Mouse (Mus musculus) CH12.LX (cell line): ENCODE results near the gene Spink2. TPM values are rescaled to one million over a fixed set of nuclear protein-coding genes. Genes with fewer than 3 reads are reported as not detected.

ENCODE experiments used
- DNase-seq: peaks from one replicate; pipeline ENCODE4 v3.0.0-alpha.2; 2013; ENCODE audit errors: extremely low read depth
- H3K27ac ChIP-seq: 2 replicates; pipeline ENCODE4 v1.5.1; 2012; ENCODE audit warnings: low read depth, mild to moderate bottlenecking, control low read depth, moderate library complexity; ENCODE audit not compliant: insufficient read depth
- H3K27me3 ChIP-seq: replicated peaks from 2 replicates; pipeline ENCODE3; 2012; ENCODE audit warnings: inconsistent platforms
- H3K36me3 ChIP-seq, 2 experiments: replicated peaks in 1 of 2; 2 replicates each; pipeline versions ENCODE3 to v1.6.1; 2012; ENCODE audit warnings: inconsistent platforms in 1 of 2, low read length in 1 of 2, mild to moderate bottlenecking in 1 of 2, mixed read lengths in 1 of 2, moderate library complexity in 1 of 2; ENCODE audit not compliant: control insufficient read depth in 1 of 2, insufficient read depth in 1 of 2
- H3K4me1 ChIP-seq, 2 experiments: 2 replicates each; pipeline ENCODE4 v1.6.1; 2012; ENCODE audit warnings: inconsistent platforms in 1 of 2, moderate library complexity in 1 of 2; ENCODE audit not compliant: insufficient read depth in 2 of 2, control insufficient read depth in 1 of 2
- H3K4me2 ChIP-seq: 2 replicates; pipeline ENCODE4 v1.6.1; 2012; ENCODE audit warnings: low read depth, mild to moderate bottlenecking, control low read depth; ENCODE audit not compliant: poor library complexity, insufficient read depth, severe bottlenecking
- H3K4me3 ChIP-seq, 3 experiments: fragments of 150-350 bp in 1 of 3; sonication (generic) in 1 of 3; replicated peaks in 1 of 3; 2 replicates each; pipeline versions ENCODE3 to v1.5.1; 2011 to 2012; ENCODE audit warnings: low read depth in 2 of 3, low read length in 2 of 3, mild to moderate bottlenecking in 2 of 3, moderate library complexity in 2 of 3, control low read depth in 1 of 3, improper control_type of control experiment in 1 of 3, inconsistent platforms in 1 of 3, mixed read lengths in 1 of 3; ENCODE audit not compliant: poor library complexity in 1 of 3
- H3K79me2 ChIP-seq: replicated peaks from 2 replicates; pipeline ENCODE4 v1.6.1; 2012; ENCODE audit warnings: mild to moderate bottlenecking, moderate library complexity; ENCODE audit not compliant: control insufficient read depth, poor library complexity, insufficient read depth, severe bottlenecking; ENCODE audit errors: extremely low read depth
- H3K9ac ChIP-seq: 2 replicates; pipeline ENCODE4 v1.6.1; 2012; ENCODE audit warnings: low read depth, mild to moderate bottlenecking, control low read depth, moderate library complexity; ENCODE audit not compliant: insufficient read depth
- H3K9me3 ChIP-seq: replicated peaks from 2 replicates; pipeline ENCODE3; 2012; ENCODE audit warnings: low read length, inconsistent platforms, mixed read lengths
- BHLHE40 ChIP-seq: IDR thresholded peaks from 2 replicates; pipeline ENCODE4 v1.6.1; 2011; ENCODE audit warnings: mild to moderate bottlenecking, low read depth, low read length, improper control_type of control experiment
- CTCF ChIP-seq, 2 experiments: IDR thresholded peaks in 1 of 2; conservative IDR thresholded peaks in 1 of 2; 2 replicates each; pipeline ENCODE4 v1.5.1; 2011 to 2012; ENCODE audit warnings: low read depth in 2 of 2, low read length in 2 of 2, improper control_type of control experiment in 1 of 2, inconsistent platforms in 1 of 2, mild to moderate bottlenecking in 1 of 2, moderate library complexity in 1 of 2
- E2F4 ChIP-seq: IDR thresholded peaks from 2 replicates; pipeline ENCODE4 v1.6.1; 2011; ENCODE audit warnings: low read depth, low read length, improper control_type of control experiment; ENCODE audit not compliant: insufficient replicate concordance
- EP300 ChIP-seq: IDR thresholded peaks from 2 replicates; pipeline ENCODE4 v1.6.1; 2011; ENCODE audit warnings: low read length, improper control_type of control experiment
- ETS1 ChIP-seq: conservative IDR thresholded peaks from 2 replicates; pipeline ENCODE4 v1.6.1; 2012; ENCODE audit warnings: low read depth, mild to moderate bottlenecking, inconsistent platforms, low read length, improper control_type of control experiment, moderate library complexity
- IRF4 ChIP-seq: IDR thresholded peaks from 2 replicates; pipeline ENCODE4 v1.6.1; 2014; ENCODE audit warnings: low read depth, mild to moderate bottlenecking, inconsistent platforms, low read length, improper control_type of control experiment
- JUN ChIP-seq: IDR thresholded peaks from 2 replicates; pipeline ENCODE4 v1.6.1; 2011; ENCODE audit warnings: low read depth, mild to moderate bottlenecking, low read length, improper control_type of control experiment, moderate library complexity; ENCODE audit not compliant: insufficient read depth
- JUND ChIP-seq: conservative IDR thresholded peaks from 2 replicates; pipeline ENCODE4 v1.6.1; 2011; ENCODE audit warnings: low read depth, low read length, improper control_type of control experiment
- KAT2A ChIP-seq: IDR thresholded peaks from 2 replicates; pipeline ENCODE4 v1.6.1; 2012; ENCODE audit warnings: low read length, improper control_type of control experiment, inconsistent platforms; ENCODE audit not compliant: insufficient replicate concordance
- MAFK ChIP-seq: IDR thresholded peaks from 2 replicates; pipeline ENCODE4 v1.6.1; 2011; ENCODE audit warnings: low read length, improper control_type of control experiment; ENCODE audit not compliant: insufficient replicate concordance
- MAX ChIP-seq: IDR thresholded peaks from 2 replicates; pipeline ENCODE4 v1.6.1; 2011; ENCODE audit warnings: low read length, improper control_type of control experiment
- MAZ ChIP-seq: IDR thresholded peaks from 2 replicates; pipeline ENCODE4 v1.6.1; 2012; ENCODE audit warnings: low read depth, mild to moderate bottlenecking, inconsistent platforms, low read length, improper control_type of control experiment, moderate library complexity
- MXI1 ChIP-seq: IDR thresholded peaks from 2 replicates; pipeline ENCODE4 v1.6.1; 2011; ENCODE audit warnings: mild to moderate bottlenecking, low read depth, low read length, improper control_type of control experiment
- MYC ChIP-seq: IDR thresholded peaks from 2 replicates; pipeline ENCODE4 v1.6.1; 2011; ENCODE audit warnings: low read depth, mild to moderate bottlenecking, improper control_type of control experiment, low read length
- POLR2AphosphoS2 ChIP-seq: IDR thresholded peaks from 2 replicates; pipeline ENCODE4 v1.6.1; 2011; ENCODE audit warnings: low read depth, low read length, improper control_type of control experiment
- RAD21 ChIP-seq: IDR thresholded peaks from 2 replicates; pipeline ENCODE4 v1.6.1; 2011; ENCODE audit warnings: low read depth, mild to moderate bottlenecking, low read length, improper control_type of control experiment, moderate library complexity
- SMC3 ChIP-seq: IDR thresholded peaks from 2 replicates; pipeline ENCODE4 v1.6.1; 2011; ENCODE audit warnings: low read depth, low read length, improper control_type of control experiment
- ZKSCAN1 ChIP-seq: IDR thresholded peaks from 2 replicates; pipeline ENCODE4 v1.6.1; 2012; ENCODE audit warnings: low read depth, inconsistent platforms, low read length, improper control_type of control experiment, borderline replicate concordance
- ZMIZ1 ChIP-seq: IDR thresholded peaks from 2 replicates; pipeline ENCODE4 v1.6.1; 2012; ENCODE audit warnings: low read depth, mild to moderate bottlenecking, inconsistent platforms, low read length, improper control_type of control experiment
- ZNF384 ChIP-seq: IDR thresholded peaks from 2 replicates; pipeline ENCODE4 v1.6.1; 2012; ENCODE audit warnings: low read depth, low read length, improper control_type of control experiment, inconsistent platforms
- dilution Hi-C: fragments of 300-500 bp; cut with MboI; formaldehyde crosslinking; loops from 2 replicates; pipeline ENCODE4 v1.14.3; 2020; ENCODE audit warnings: low sequenced_read_pairs; ENCODE audit not compliant: extremely low pct_unique_long_range_greater_than_20kb, extremely low pct_ligation_motif_present
- in situ Hi-C: fragments of 300-500 bp; cut with MboI; formaldehyde crosslinking; loops from 3 replicates; pipeline ENCODE4 v1.14.3; 2019; ENCODE audit warnings: low sequenced_read_pairs, low pct_ligation_motif_present, low pct_unique_long_range_greater_than_20kb, mixed read lengths
- polyA plus RNA-seq: library from polyadenylated mRNA; unstranded; fragments of >175 nt; gene quantifications from 2 replicates; pipeline ENCODE4 v1.2.1, GENCODE M21; 2012; ENCODE audit warnings: low read depth; ENCODE audit not compliant: insufficient read length
- total RNA-seq, 2 experiments: library from RNA; depleted of rRNA; stranded (reverse); fragments of 300-350 nt in 1 of 2; fragments of >200 nt in 1 of 2; gene quantifications; 2 replicates each; pipeline ENCODE4 v1.2.3; 2012 to 2014

Gene Spink2
- total and polyA plus RNA-seq, 3 experiments = 0.42 to 1.3 TPM; not detected in 1

- H3K9me3 ChIP-seq = no peaks in the 10 kb centered on the region
- no peaks in the 10 kb centered on the region for H3K27me3 ChIP-seq
- no peak overlapping the region for H3K4me3 ChIP-seq
- in situ Hi-C loops (no loop called here), dilution Hi-C loops (no loop called here)
- TF ChIP-seq CTCF (conservative IDR thresholded peaks at IDR 0.05 in 1 of 2, IDR thresholded peaks at IDR 0.05 in 1 of 2; ENCODE audit: low read depth in 2 of 2, low read length in 2 of 2) (no peak), BHLHE40 (peak; percentile 61)
- no peaks in the 10 kb centered on the region for H3K36me3 ChIP-seq
- no peak for DNase-seq
- peak overlapping the region; percentile 41; the same call in 1 of the 2 replicates for H3K4me2 ChIP-seq
- peaks cover 0 to 3% of the 10 kb centered on the region in 2 experiments; a peak in 1 of 4 replicates for H3K4me1 ChIP-seq
- H3K27ac ChIP-seq = no peak overlapping the region
- H3K9ac ChIP-seq = no peak overlapping the region
- H3K79me2 ChIP-seq = no peaks in the 10 kb centered on the region
These were observed 53.3 kb downstream of the Spink2 start for GRCm38 (mm10) chr5:77157777-77158540.

GRCm38 (mm10) chr5:77156938-77157337 lies 54.3 kb downstream of the Spink2 start:
- H3K4me1 ChIP-seq = peaks cover 0 to 3% of the 10 kb centered on the region in 2 experiments; a peak in 1 of 4 replicates
- H3K9me3 ChIP-seq = no peaks in the 10 kb centered on the region
- H3K36me3 ChIP-seq = no peaks in the 10 kb centered on the region
- H3K4me2 ChIP-seq = no peak overlapping the region
- H3K9ac ChIP-seq = no peak overlapping the region
- dilution Hi-C loops = no loop called here
- H3K79me2 ChIP-seq = no peaks in the 10 kb centered on the region
- no peak for DNase-seq
- TF ChIP-seq E2F4 = no peak
- no peak for TF ChIP-seq JUN
- TF ChIP-seq ETS1 = no peak
- no peak for TF ChIP-seq ZMIZ1
- TF ChIP-seq MYC = no peak
- no peak for TF ChIP-seq KAT2A
- TF ChIP-seq ZNF384 = no peak
- no peak for TF ChIP-seq CTCF (conservative IDR thresholded peaks at IDR 0.05 in 1 of 2, IDR thresholded peaks at IDR 0.05 in 1 of 2; ENCODE audit: low read depth in 2 of 2, low read length in 2 of 2)
- no peak for TF ChIP-seq ZKSCAN1
- TF ChIP-seq MXI1 = no peak
- no peak for TF ChIP-seq MAFK
- no peak for TF ChIP-seq RAD21
- no peak for TF ChIP-seq MAX
- TF ChIP-seq POLR2AphosphoS2 = no peak
- TF ChIP-seq MAZ = no peak
- no peak for TF ChIP-seq IRF4
- TF ChIP-seq EP300 = no peak
- TF ChIP-seq SMC3 = no peak
- no peak for TF ChIP-seq JUND
- H3K27ac ChIP-seq = no peak overlapping the region
- no peaks in the 10 kb centered on the region for H3K27me3 ChIP-seq
- no peak overlapping the region for H3K4me3 ChIP-seq
- in situ Hi-C loops = no loop called here
